Mouse (Mus musculus) activated CD4-positive, CD25-positive, alpha-beta regulatory T cell, adult 4 months (primary cell): ENCODE measurements around the gene 4930595D18Rik. TPM values are rescaled to one million over a fixed set of nuclear protein-coding genes. Genes with fewer than 3 reads are reported as not detected.

Experiments used
- ATAC-seq: one replicate; pipeline ENCODE4 v1.8.0; 2017
- polyA plus RNA-seq, 2 experiments: library from polyadenylated mRNA; unstranded; fragments of 100-300 nt; shearing (Covaris generic); gene quantifications; one replicate each; pipeline ENCODE4 v1.2.1; 2017

4930595D18Rik gene
- 1 to 10 TPM in 1 of 2 experiments, not detected in 1; 2.8 TPM for polyA plus RNA-seq

DNA sequence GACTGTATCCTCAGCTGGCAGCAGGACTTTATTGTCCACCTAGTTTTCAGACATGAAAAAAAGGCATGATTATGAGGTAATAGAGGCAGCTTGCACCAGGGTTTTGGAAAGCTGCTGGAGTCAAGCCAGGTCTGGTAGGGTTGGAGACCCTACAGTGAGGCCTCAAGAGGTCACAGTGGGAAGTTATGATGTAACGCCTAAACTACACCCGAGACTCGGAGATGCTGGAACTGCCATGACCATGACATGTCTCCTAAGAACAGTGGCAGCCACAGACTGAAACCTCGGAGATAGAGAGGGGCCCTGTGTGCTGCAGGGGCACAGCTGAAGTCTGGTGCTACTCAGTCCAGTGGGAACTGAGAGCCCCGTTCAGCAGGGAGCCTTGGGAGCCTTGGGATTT is at the start of gene 4930595D18Rik:
Gene 4930595D18Rik (minus strand): TSS at position 16 of the 400 bp plus-strand sequence.
- no peak for ATAC-seq

GRCm38 (mm10) chr12:111233798-111234197 is 49.5 kb upstream of the 4930595D18Rik start:
- no peak for ATAC-seq

DNA sequence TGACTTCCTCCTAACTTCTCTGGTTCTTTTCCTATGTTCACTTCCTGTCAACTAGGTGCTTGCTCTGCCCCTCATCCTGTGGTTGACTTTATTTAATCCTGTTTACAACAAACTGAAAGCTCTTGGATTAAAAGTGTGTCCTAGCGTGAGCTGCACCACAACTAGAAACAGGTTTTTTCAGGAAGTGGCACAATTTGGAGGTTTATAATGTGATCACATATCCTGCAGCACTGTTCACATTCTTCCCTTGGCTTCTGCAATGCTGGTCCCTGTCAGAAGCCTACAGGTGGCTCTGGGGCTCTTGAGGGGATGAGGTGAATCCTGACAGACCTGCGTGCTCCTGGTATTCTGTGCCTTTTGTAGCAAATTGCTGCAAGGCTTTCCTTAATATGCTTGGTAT is 46.5 kb upstream of the 4930595D18Rik start:
- ATAC-seq, result no peak

DNA sequence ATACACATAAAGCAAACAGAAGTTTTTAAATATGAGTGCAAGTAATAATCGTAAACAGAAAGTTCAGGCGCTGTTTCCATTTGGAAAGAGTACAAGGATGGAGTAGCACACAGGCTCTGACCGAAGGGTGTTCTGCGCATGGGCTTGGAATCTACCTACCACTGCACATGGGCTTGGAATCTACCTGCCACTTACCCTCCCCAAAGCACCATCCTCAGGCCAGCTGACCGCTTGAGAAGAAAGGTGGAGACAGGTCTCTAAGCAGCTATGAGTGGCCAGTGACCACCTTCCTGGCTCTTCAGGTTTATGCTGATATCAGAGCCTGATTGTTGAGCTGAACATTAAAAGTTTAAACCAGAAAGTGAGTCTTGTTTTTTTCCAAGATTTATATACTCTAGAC is 44.2 kb upstream of the 4930595D18Rik start:
- ATAC-seq, result no peak

DNA sequence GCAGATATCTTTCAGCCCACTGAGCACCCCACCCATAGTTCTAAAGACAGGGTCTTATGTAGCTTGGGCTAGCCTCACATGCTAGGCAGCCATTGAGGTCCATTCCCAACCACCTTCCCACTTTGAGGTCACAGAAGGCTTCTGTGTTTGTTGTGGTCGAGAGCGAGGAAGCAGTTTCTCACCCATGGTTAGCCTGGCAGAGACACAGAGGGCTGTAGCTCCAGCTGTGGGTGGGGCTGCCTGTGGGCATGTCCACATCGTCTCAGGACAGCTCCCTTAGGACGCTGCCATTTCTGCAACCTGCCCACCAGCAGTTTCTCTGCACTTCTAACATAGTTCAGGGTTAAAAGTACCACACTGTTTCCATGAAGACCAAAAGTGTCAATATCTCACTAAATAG is 43.1 kb upstream of the 4930595D18Rik start:
- ATAC-seq, result no peak

- no peak for ATAC-seq
These were observed 41.0 kb upstream of the 4930595D18Rik start for GRCm38 (mm10) chr12:111225197-111225780.

- ATAC-seq, result no peak
These were observed 34.6 kb upstream of the 4930595D18Rik start for GRCm38 (mm10) chr12:111218867-111219266.

GRCm38 (mm10) chr12:111211729-111212128 is 27.4 kb upstream of the 4930595D18Rik start:
- no peak for ATAC-seq

- no peak for ATAC-seq
These were observed 23.4 kb upstream of the 4930595D18Rik start for GRCm38 (mm10) chr12:111207641-111208040.

- no peak for ATAC-seq
These were observed 19.7 kb upstream of the 4930595D18Rik start for GRCm38 (mm10) chr12:111203945-111204344.

DNA sequence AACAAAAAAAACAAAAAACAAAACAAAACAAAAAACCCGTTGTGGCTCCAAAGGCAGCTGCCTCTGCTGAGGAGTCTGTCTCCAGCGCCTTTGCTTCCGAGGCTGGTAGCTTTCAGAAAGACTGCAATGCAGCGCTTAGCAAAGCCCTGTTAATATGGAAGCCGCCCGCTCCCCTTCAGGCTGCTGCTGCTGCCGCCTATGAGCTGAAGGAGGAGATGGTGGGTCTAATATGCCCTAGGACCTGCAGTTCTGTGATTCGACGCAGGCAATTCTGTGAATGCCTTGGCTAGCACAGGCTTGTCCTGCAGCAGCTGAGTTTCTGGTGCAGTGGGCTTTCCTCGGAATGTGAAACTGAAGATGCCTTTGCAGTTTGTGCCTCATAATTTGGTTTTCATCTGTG is 18.8 kb upstream of the 4930595D18Rik start:
- no peak for ATAC-seq

GRCm38 (mm10) chr12:111196548-111196947 is 12.3 kb upstream of the 4930595D18Rik start:
- ATAC-seq, result no peak

- no peak for ATAC-seq
These were observed 9.0 kb upstream of the 4930595D18Rik start for GRCm38 (mm10) chr12:111193331-111193730.

GRCm38 (mm10) chr12:111192777-111193176 is 8.5 kb upstream of the 4930595D18Rik start:
- ATAC-seq, result no peak

DNA sequence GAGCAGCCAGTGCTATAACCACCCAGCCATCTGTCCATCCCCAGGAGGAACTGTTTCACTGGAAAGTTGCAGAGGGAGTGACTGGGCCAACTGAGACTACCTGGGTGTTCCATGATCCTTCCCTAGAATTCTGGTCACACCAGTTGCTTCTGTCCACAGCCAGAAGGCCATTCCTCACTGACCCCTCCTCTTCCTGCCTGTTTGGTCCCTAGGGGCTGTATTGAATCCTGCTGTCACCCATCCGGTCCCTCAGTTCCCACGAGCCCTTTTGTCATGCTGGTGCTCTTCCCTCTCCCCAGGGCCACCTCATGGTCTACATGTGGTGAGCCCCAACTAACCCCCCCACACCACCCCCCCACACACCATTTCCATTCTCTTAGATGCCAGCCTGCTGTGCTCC is 6.6 kb upstream of the 4930595D18Rik start:
- no peak for ATAC-seq

DNA sequence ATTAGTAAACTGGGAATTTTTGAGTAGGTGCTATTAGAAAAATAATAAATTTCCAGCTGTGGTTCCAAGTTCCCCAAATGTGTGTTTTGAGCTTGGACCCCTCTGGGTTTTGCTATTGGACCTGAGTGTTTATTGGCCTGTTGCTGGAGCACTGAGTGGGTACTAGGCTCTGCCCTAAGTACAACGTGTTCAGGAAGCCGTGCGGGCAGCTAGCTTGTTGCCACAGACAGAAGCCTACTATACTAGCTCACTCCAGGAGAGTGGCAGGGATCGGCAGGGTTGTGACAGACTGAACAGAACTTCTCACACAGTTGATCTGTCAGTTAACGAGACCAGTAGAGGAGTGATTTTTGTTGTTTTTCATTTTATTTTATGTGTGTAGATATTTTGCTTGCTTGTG is 6.1 kb upstream of the 4930595D18Rik start:
- ATAC-seq, result no peak

- ATAC-seq, result no peak
These were observed 4.0 kb upstream of the 4930595D18Rik start for GRCm38 (mm10) chr12:111188295-111188694.

DNA sequence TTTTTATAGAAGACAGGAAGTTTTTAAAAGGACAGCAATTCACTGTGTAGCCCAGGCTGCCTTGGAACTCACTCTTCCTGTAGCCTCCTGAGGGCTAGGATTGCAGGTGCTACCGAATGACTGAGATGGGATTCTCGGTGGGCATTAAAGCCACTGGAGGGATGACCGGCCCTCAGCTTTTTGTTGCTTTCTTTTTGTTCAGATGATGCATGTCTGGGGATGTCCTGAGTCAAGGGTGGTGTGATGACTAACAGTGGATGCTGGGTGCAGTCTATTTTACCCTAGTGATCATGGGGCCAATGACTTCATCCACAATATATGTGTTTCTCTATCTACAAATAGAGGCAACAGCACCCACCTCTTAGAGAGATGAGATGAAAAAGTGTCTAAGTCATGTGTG is 2.7 kb upstream of the 4930595D18Rik start:
- no peak for ATAC-seq

- no peak for ATAC-seq
These were observed 1.9 kb downstream of the 4930595D18Rik start for GRCm38 (mm10) chr12:111182378-111182777.

DNA sequence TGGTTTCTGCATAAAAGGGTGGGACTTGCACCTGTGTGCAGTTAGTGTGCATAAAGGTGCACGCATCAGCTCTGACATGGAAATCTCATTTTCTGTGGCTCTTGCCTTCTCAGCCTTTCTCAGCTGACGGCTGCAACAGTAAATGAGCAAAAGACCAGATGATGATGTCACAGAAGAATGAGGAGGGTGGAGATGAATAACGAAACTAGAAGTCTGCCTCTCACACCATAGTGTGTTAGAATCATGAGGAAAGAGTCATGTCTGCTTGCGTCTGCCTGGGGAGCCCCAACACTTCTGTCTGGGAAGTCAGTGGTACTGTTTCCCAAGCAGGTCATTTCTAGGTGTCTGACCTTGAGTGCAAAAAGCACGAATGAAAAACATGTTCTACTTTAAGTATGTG is 2.4 kb downstream of the 4930595D18Rik start:
- peak; percentile 75 for ATAC-seq

GRCm38 (mm10) chr12:111178772-111179171 is 5.5 kb downstream of the 4930595D18Rik start:
- no peak for ATAC-seq

DNA sequence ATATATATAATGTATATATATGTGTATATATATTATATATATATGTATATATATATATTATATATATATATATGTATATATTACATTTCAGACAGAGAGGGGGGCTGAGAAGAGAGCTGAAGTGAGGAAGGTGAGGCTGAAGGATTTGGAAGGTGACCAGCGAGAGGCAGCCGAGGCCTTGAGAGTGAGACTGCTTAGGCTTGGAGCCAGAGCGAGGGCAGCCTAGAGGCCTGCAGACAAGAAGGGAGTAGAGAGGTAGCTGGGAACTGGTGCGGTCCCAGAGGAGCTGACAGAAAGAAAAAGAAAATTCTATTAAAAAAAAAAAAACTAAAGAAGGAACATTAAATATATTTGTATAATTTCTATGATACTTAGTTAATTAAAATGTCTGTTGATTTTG is 15.4 kb downstream of the 4930595D18Rik start:
- ATAC-seq, result no peak

DNA sequence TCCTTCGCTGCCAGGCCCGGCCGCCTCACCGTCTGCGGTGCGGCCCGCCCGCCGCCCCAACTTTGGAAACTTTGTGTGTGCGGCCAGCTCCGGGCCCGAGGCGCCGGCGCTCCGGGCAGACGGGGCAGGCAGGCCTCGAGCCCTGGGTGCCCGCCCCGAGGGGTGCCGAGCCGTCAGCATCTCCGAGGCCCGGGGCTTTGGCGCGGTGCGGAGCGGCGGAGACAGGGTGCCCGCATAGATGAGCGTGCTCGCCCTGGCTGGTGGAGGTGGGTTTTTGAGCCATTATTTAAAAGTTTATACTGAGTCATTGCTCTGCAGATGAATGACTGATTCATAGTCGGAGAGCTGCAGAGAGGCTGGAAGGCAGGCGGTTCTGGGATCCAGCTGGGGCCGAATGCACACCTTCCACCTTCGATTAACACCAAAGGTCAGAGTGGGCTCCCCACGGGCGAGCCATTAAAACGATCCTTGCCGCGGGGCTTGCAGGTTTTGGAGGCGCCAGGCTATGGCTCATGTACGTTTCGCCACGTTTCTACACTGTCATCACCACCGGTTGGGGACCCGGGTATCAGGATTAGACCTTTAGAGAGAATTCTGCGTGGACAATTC is 17.5 kb downstream of the 4930595D18Rik start:
- ATAC-seq, result no peak

GRCm38 (mm10) chr12:111165831-111166591 is 18.3 kb downstream of the 4930595D18Rik start, which contains the start of gene Traf3:
Gene Traf3, plus strand, starts transcription at chr12:111166370.
- ATAC-seq, result peak; percentile 42
